Mouse (Mus musculus) right cerebral cortex, postnatal 36 days (tissue): ENCODE results near the gene Etfb.

Experiments
- DNase-seq, 2 experiments: peaks; one replicate each; pipeline ENCODE4 v3.0.0; 2022; ENCODE audit warnings: low spot score in 2 of 2, mixed read lengths in 1 of 2

The Etfb gene

GRCm38 (mm10) chr7:43448246-43448645, 4.4 kb downstream of the Etfb start:
- no peak for DNase-seq

- no peak for DNase-seq
Measured at GRCm38 (mm10) chr7:43449811-43450210, 5.9 kb downstream of the Etfb start.

- DNase-seq: no peak
Measured at GRCm38 (mm10) chr7:43451726-43452125, 7.8 kb downstream of the Etfb start.

GRCm38 (mm10) chr7:43452609-43453008, 8.7 kb downstream of the Etfb start:
- DNase-seq: no peak

GRCm38 (mm10) chr7:43453599-43454355, 9.9 kb downstream of the Etfb start:
- no peak for DNase-seq

GRCm38 (mm10) chr7:43454371-43454770, 10.5 kb downstream of the Etfb start:
- no peak for DNase-seq

- no peak for DNase-seq
Measured at GRCm38 (mm10) chr7:43462851-43463250, 19.0 kb downstream of the Etfb start, which contains the start of gene Vsig10l. Vsig10l (plus strand) TSS chr7:43463151.

GRCm38 (mm10) chr7:43463976-43464375, 20.1 kb downstream of the Etfb start:
- no peak for DNase-seq

- no peak for DNase-seq
Measured at GRCm38 (mm10) chr7:43464864-43465343, 21.0 kb downstream of the Etfb start.

- DNase-seq: peak; percentile 64 to 74
Measured at GRCm38 (mm10) chr7:43465344-43466098, 21.6 kb downstream of the Etfb start.

- peak in 1 of 2 experiments; percentile 64 for DNase-seq
Measured at GRCm38 (mm10) chr7:43466099-43466694, 22.3 kb downstream of the Etfb start.

- DNase-seq: no peak
Measured at GRCm38 (mm10) chr7:43470373-43470772, 26.5 kb downstream of the Etfb start.

GRCm38 (mm10) chr7:43475706-43476105, 31.8 kb downstream of the Etfb start:
- no peak for DNase-seq

- DNase-seq: no peak
Measured at GRCm38 (mm10) chr7:43476376-43476775, 32.5 kb downstream of the Etfb start.

- peak; percentile 75 to 82 for DNase-seq
Measured at GRCm38 (mm10) chr7:43481191-43481590, 37.3 kb downstream of the Etfb start.

- DNase-seq: no peak
Measured at GRCm38 (mm10) chr7:43482090-43482716, 38.3 kb downstream of the Etfb start.

- DNase-seq: no peak
Measured at GRCm38 (mm10) chr7:43483236-43483635, 39.4 kb downstream of the Etfb start.

- DNase-seq: no peak
Measured at GRCm38 (mm10) chr7:43488646-43489045, 44.8 kb downstream of the Etfb start.

GRCm38 (mm10) chr7:43489631-43490125, 45.8 kb downstream of the Etfb start, which contains the start of gene Iglon5:
Iglon5 (minus strand) TSS chr7:43490075.
- DNase-seq: no peak

- DNase-seq: peak; percentile 76 to 78
Measured at GRCm38 (mm10) chr7:43490182-43490584, 46.3 kb downstream of the Etfb start.

- DNase-seq: no peak
Measured at GRCm38 (mm10) chr7:43490861-43491260, 47.0 kb downstream of the Etfb start.
